Mouse (Mus musculus) gastrocnemius, postnatal 36 days (tissue): ENCODE measurements at regions not wholly inside any gene's neighbourhood (a gene's known extent, or its start where the extent isn't known, plus 50 kb on each side); places are given as distances from the start of the nearest gene placed in this dataset.

ENCODE experiments used
- DNase-seq, 2 experiments: peaks; one replicate each; pipeline ENCODE4 v3.0.0; 2022
- intact Hi-C: fragments of 180-260 bp; cut with DNase I; formaldehyde crosslinking; loops from one replicate; pipeline ENCODE4 v1.15.1; 2025

DNA sequence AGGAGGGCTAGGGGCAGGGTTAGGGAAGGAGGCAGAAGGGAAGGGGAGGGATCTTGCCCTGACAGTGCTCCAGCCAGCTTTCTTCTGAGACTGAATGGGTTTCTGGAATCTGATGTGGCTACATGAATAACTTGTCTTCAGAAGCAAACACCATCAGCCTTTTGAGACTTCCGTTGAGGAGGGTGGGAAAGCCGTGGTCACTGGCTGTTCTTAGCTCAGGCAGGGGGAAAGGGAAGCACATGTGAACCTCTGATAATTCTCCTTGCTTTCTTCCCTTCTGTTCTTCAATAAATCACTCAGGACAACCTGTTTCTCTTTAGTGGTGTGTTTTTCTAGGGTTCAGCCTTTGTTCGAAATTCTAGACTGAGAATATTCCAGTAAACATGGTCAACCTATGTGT, 148.9 kb downstream of the Bcl11a start:
- intact Hi-C loops: no loop called here
- DNase-seq: no peak

DNA sequence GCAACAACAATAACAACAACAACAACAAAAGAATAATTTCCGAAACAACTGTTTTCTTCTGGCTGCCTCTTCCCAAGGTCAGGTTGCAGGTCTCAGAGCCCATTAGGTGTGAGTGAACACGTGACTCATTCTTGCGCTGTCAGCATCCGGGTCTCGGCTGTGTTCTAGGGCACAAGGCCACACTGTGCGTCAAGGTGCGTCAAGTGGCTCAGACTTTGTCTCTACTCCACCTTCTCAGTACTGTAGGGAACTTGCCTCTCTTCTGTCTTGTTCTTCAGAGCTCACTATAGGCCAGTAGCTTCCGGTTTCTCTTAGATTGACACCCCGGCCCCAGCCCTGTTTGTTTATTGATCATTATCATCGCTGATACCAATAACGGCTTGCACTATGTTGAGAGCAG, 155.5 kb downstream of the Bcl11a start:
- intact Hi-C loops: no loop called here
- DNase-seq: no peak

DNA sequence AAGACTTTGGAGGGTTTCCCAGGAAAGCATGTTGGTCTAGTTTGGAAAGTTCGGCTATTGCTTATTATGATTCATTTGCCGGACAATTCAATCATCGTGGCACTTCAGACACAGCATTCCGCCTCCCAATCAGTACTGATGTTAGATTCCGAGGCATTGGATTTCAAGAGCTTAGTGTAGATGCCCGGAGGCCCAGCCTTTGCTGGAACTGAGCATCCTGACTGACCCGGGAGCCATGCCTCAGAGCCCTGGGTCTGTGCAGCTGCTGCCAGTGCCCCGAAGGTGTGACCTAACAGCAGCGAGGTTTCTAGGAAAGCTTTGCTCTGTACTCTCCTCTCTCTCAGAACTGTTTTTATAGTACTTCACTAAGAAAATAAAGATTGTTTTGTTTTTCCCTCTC, 156.0 kb downstream of the Bcl11a start:
- intact Hi-C loops: no loop called here

DNA sequence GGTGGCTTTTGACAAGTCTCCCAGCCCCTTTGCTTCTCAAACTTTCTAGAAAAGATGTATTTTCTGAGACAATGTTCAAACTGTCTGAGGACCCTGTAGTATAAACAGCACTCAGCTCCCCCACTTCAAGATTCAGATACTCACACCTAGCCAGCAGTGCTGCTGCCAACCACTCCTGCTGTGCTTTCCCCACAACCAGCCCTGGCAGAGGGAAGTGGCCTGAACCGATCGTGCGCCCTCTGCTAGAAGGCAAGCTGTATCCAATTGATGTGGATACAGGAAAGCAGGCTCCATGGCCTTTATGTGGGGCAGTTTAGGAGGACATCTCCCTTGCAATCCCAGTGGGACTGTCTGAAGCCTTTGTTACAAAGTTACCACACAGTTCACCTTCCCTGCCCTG, 156.6 kb downstream of the Bcl11a start:
- no peak for DNase-seq
- intact Hi-C loops: no loop called here

More for the DNA sequence above, 156.0 kb downstream of the Bcl11a start:
- no peak for DNase-seq

DNA sequence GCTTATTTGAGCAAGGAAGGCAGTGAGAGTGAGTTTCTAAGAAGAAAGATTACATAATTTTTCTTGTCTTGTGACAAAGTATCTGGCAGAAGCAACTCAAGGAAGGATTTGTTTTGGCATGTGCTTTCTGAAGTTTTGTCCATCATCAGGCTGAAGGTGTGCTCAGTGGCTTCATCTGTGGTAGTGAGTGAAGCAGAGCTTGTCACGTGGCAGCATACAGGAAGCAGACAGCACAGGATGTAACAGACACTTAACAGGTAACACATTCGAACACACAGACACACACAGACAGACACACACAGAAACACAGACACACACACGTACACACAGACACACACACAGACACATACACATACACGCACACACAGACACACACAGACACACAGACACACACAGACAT, 157.5 kb downstream of the Bcl11a start:
- intact Hi-C loops: no loop called here
- no peak for DNase-seq

DNA sequence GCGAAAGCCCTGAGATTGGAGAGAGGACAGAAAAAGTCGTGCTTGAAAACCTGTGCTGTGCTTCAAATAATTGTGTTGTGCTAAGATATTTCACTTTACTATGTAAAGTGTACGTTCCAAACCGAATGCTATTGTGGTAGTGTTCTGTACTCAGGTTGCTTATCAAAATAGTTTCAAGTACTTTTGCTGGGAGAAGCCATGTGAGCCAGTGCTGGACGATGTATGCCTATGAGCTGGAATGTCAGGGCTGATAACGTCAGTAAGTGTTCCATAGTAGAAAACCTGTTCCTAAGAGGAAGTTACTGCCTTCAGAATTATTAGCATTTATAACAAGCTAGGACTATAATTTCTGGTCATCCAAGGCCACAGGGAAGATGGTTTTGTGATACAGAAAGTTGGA, 161.8 kb downstream of the Bcl11a start:
- intact Hi-C loops: no loop called here
- DNase-seq: no peak

DNA sequence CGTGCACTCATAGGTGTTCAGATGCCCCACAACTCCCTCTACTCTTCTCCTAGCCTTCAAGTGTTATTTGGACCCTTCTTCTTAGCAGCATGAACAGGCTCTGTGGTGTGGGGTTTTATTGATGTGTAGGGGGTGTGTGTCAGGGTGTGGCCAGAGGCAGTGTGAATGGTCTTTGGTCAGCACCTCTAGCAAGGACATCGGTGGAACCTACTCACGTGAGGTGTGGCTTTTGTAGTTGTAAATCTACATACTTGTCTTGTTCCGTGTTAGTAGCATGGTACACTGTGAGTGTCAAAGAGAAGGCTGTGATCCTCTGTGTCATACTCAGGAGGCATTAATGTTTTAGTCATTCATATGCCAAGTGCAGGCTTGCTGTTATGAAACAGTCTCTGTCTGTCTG, 164.2 kb downstream of the Bcl11a start:
- DNase-seq: no peak
- intact Hi-C loops: no loop called here

DNA sequence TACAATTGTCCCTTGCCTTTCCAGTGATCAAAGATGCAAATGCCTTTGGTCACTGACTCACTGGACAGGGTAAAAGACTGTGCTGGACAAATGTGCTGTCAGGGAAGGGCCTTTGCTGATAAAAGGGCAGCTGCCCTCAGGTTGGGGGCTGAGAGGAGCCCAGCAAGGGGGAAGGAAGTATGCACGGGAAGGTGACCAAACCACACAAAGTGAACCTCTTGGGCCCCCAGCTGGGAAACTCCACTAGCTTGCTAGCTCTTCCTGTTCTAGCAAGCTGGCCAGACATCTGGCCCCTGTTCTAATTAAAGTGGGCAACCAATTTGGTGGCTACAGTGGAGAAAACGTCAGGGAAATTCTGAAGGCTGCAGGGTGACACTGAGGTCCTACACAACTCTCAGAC, 165.0 kb downstream of the Bcl11a start:
- DNase-seq: no peak
- intact Hi-C loops: no loop called here

DNA sequence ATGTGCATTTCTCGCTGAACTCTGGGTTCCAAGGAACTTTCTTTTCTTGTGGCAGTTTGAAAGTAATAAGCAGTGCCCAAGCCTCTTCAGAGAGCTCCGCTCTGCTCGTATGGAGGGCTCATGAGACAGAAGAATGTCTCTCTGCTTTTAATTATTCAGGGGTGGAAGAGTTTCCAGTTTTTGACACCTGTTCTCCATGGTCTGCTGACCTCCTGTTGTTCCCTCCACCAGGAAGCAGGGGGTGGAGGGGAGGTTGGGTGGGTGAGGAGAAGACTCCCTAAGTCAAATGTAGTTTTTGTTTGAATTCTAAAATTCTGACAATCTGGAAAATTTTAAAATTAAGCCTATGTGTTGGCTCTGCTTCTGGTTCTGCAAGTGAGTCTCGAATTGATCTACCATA, 167.5 kb downstream of the Bcl11a start:
- intact Hi-C loops: no loop called here
- no peak for DNase-seq

DNA sequence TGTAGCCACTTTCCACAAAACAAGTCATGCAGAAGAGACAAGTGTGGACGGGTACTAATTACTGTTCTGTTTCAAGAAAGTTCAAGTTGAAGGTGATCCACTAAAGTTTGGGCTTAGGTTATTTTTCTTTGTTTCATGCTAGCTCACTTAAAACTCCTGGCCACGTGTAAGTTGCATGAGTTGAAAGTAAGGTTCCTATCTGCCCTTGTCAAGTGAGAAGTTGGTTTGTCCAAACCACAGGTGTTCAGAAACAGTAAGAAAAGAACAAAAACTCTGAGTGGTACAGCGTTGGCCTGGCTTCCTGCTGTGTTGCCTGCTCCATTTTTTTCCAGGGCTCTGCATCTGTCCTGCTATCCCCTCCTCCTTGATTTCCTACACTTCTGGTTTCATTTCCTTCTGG, 168.5 kb downstream of the Bcl11a start:
- no peak for DNase-seq
- intact Hi-C loops: no loop called here

DNA sequence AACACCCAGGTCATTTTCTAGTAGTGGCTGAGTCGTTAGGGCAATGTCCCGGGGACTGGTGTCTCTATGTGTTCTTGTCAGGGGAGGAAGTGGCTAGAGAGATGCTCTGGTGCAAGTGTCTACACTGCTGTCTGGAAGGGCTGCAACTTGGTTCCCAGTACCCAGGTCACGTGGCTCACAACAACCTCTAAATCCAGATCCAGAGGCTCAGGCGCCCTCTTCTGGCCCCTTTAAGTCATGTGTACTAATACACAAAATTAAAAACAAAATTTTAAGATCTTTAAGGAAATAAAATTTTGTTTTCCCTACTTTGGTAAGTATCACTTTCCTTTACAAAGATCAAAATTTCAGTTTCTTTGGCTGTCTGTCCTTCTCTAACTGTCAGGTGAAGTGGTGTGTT, 169.4 kb downstream of the Bcl11a start:
- DNase-seq: no peak
- intact Hi-C loops: no loop called here

DNA sequence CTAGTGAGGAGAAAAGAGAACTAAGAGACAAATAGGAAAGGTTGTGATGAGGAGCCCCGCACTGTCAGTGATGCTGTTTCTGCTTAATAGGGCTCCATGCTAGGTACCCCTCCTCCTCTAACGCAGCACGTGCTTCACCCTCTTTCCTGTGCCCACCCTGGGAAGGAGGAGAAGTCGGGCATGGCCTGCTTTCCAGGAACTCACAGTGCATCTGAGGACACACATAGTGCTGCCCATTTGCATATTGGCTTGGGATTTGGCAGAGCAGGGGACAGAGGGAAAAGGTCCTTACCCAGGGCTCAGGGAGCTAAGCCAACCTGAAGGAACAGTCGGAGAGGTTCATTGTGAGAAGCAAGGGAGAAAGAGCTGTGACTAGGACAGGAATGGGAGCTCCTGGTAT, 173.7 kb downstream of the Bcl11a start:
- DNase-seq: no peak
- intact Hi-C loops: no loop called here

DNA sequence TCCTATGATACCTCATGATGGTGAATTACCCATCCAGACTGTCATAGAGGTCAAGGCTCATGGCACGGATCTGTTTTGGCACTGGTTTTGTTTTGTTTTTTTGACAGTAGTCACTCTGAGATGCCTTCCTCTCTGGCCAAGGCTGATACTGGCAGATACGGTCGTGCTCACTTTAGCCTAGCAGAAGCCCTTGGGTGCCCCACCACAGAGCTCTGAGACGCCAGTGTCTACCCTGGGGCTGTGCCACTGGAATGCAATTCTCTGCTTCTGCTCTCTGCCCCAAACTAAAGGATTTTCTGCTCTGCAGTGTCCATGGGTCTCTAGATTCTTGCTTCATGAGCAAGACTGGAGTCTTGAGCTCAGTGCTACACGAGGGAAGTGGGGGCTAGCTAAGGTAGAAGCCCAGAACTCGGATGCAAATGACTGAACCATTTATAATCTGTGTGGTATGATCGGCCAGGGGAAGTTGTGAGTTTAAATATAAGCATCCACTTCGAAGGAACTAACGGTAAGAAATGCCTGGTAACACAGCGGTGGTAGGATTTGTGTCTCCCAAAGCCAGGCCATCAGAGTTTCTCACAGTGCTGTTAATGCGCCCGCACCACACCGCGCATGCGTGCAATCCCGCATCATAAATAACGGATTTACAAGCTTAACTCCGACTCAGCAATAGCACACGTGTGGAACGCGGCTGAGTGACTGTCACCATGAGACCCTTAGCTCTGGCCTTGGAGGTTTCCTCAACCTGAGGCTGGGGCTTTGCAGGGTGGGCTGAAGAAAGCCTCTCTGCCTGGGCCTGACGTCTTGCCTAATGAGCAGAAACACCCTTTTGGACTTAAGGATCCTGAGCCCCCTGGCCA, 177.6 kb downstream of the Bcl11a start:
- intact Hi-C loops: no loop called here
- DNase-seq: no peak

DNA sequence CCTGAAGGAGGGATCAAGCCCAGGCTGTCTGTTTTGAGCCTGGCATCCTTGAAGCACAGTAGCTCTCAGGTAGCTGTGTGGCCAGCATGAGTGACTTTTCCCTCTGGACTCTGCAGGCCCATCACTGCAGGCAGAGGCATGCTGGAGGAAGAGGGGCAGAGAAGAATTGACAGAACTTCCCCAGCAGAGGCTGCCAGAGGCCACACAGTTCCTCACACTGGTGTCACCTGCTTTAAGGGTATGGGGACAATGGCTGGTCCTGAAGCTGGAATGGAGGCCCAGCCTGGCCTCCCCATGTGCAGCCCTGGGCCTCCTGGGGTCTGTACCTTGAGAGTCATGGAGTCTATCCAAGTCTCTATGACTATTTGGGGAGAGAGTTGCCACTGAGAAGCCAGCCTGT, 179.9 kb downstream of the Bcl11a start:
- no peak for DNase-seq
- intact Hi-C loops: no loop called here

DNA sequence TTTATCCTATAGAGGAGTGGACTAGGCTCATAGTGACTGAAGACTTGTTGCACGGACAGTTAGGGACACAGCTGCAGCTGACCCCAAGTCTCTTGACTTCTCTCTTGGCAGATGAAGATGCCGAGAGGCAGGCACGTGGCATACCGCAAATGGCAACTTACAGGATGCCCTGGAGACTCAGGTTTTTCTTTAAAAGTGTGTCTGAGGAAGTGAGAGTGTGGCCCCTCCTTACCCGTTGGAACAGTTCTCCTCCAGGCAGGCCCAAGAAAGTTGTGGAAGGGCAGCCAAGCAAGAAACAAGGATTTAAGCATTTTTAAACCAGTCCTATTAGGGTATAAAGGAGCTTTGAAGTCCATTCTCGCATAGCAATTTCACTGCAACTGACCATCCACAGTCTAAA, 180.5 kb downstream of the Bcl11a start:
- no peak for DNase-seq
- intact Hi-C loops: no loop called here

DNA sequence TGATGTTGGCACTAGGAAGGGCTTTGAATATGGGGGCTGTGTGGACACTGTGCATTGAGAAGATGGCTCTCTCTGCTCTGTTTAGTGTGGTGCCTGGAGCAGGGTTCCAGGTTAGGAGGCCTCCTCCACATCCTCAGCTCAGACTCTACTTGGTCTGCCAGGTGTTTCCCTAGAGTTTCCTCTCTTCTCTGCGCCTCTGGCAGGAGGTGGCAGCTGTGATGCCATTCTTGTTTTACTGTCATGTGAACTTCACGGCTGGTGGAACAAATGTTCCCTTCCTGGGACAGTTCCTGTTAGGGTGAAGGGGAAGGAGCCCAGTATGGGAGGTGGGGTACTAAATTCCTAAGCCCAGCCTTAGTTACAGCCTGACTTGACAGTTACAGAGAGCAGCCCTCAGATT, 181.8 kb downstream of the Bcl11a start:
- intact Hi-C loops: no loop called here

DNA sequence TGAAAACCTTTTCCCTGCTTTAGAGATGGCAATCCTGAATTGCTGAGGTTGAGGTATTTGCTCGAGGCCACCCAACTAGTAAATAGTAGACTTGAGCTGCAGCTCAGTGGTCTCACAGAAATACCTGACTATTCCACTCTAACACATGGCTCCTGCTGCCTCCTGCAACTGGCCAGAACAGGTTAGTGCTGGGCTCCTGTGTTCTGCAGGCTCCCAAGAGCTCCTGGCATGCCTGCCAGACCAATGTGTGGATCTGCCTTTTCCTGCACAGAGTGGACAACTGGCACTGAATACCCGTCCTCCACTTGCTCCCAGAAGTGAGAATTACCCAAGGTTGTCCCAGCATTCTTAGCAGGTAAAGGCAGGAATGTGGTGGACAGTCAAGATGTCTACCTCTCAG, 191.2 kb downstream of the Bcl11a start:
- no peak for DNase-seq
- intact Hi-C loops: no loop called here

More for the DNA sequence above, 181.8 kb downstream of the Bcl11a start:
- DNase-seq: no peak

DNA sequence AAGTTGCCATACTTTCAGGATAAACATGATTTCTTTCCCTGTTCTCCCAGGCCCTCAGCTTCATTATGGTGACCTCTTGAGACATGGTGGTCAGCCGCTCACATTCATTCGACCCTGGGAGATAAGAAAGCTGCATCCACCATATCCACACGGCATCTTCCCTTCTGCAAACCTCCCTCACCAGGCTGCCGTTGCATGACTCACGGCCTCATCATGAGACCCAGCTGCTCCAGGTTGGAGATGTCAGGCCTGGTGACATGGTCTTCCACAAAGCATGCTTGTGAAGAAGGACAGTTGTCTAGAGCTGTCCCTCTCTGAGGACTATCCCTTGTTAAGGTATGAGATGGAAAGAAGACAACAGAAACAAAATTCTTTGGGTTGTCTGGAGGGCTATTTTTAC, 203.8 kb downstream of the Bcl11a start:
- intact Hi-C loops: no loop called here
- no peak for DNase-seq

DNA sequence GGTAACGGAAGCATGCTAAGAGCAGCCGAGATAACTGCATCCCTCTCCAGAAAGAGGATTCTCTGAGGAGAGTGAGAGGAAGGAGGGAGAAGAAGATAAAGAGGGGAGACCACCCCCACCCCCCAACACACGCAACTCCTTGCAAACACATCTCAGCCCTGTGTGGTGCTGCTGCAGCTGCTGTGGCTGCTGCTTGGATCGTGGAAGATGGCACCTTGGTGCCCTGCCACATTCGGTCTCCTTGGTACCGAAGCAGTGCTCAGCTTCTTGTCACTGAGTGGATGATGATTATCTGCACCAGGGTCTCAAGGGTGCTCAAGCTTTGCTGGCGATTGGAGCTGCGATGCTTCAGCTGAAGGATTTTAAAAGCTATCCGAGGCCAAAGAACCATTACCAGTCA, 204.7 kb downstream of the Bcl11a start:
- intact Hi-C loops: no loop called here
- DNase-seq: no peak

DNA sequence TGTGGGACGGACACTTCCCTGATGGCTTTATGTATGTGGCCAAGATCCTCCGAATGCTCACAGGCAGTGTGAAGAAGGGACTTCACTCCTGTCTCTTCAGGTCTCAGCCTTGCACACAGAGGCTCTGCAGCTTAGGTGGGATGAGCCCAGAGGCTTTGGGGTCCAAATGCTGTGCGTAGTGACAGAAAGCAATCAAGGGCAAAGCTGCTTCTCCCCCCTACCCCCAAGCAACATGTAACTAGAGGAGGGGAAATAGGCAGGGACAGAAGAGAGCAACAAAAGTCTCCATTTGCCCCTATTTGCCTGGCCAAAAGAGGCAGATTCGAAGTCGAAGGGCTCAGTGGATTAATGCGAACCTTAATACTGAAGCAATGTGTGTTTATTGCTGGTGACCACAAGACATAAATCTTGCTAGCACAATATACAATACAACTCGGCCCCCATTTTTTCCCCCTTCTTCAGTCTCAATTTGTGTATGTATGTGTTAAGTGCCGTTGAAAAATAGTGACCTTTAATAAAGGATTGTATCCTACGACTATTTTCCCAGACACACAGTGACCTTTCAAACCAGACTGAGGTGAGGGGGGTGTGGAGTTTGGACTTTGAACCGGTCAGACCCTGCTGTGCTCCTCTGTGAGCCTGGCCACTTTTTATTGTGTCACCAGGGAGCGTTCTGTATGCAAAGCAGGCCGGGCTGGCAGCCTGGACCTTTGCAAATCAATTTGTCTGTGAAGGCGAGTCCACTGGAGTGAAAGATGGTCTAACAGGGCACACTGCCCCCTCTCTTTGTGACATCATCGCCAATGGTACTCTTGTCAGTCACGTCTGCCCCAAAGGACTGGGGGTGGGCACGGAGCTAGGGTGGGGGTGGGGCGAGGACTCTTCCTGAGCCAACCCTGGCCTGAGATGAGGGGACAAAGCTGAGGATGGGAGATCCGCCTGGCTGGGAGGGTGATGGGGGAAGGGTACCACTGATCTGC, 208.6 kb downstream of the Bcl11a start:
- DNase-seq: no peak
- intact Hi-C loops: no loop called here

DNA sequence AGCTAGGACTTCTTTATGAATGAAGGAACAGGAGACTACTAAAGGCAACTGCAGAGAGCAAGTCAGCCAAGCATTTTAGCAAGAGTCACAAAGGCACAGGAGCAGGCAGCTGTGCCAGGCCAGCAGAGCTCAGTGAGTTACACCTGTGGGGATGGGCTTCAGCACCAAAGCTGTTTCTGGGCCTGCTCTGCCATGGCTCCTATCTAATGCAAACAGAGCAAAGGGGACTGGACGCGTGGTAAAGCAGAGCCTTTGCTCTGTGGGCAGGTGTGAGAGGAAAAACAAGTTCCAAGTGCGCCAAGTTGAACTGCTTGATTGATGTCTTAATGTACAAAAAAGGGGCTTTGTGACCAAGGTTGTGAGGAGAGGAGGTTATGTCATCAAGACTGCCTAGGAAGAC, 215.4 kb downstream of the Bcl11a start:
- intact Hi-C loops: no loop called here

More for the DNA sequence above, 215.4 kb downstream of the Bcl11a start:
- no peak for DNase-seq
